Mouse (Mus musculus): ENCODE data around the gene Sacs.

- TF ChIP-seq CTCF (IDR thresholded peaks at IDR 0.05; ENCODE audit: low read depth) (no peak), EP300 (IDR thresholded peaks at IDR 0.05; ENCODE audit: low read depth) (no peak)
Measured at GRCm38 (mm10) chr14:61092073-61092472, 46.2 kb upstream of the Sacs start.

Measured in liver, embryonic 14.5 days (tissue).